Mouse (Mus musculus) CD8-positive naive resting alpha-beta T cell, adult 57 days (primary cell): Measurements from ENCODE around the gene Flvcr2. TPM values are rescaled to one million over a fixed set of nuclear protein-coding genes. Genes with fewer than 3 reads are reported as not detected.

Experiments used
- total RNA-seq: library from RNA; stranded (reverse); gene quantifications from one replicate; pipeline ENCODE4 v1.2.4, GENCODE M21; 2023

The Flvcr2 gene
- not detected for total RNA-seq

GRCm38 (mm10) chr12:85745827-85746695, at the start of gene Flvcr2:
Gene Flvcr2 (plus strand): TSS chr12:85746539.

GRCm38 (mm10) chr12:85824438-85825264, 78.3 kb downstream of the Flvcr2 start, which contains the start of the genes Erg28 and Ttll5:
Gene Erg28 (minus strand): TSS chr12:85824550.
Gene Ttll5 (plus strand): TSS chr12:85824659.

Other genes with a start within 250 kb of the Flvcr2 start
- gene Jdp2, start 147.5 kb upstream of the Flvcr2 start, total RNA-seq = not detected
- 33.3 TPM for gene Batf, start 59.9 kb upstream of the Flvcr2 start, total RNA-seq
- gene Erg28, start 78.0 kb downstream of the Flvcr2 start, total RNA-seq = 23.8 TPM
- gene Ttll5, start 78.1 kb downstream of the Flvcr2 start, total RNA-seq = 22.7 TPM